Mouse (Mus musculus) WW6 (cell line): ENCODE measurements around the gene Cdh13.
A peak's percentile ranks its signal among the peaks of the same experiment; 100 is the strongest.
"Not testable (repeated sequence)": the region's sequence is repeated elsewhere in the genome, so short reads cannot be mapped to it uniquely, and the experiment has no call there.

ENCODE experiments used
- DNase-seq: peaks from one replicate; pipeline ENCODE4 v3.0.0-alpha.2; 2013; ENCODE audit warnings: low read depth, low spot score

The Cdh13 gene

DNA sequence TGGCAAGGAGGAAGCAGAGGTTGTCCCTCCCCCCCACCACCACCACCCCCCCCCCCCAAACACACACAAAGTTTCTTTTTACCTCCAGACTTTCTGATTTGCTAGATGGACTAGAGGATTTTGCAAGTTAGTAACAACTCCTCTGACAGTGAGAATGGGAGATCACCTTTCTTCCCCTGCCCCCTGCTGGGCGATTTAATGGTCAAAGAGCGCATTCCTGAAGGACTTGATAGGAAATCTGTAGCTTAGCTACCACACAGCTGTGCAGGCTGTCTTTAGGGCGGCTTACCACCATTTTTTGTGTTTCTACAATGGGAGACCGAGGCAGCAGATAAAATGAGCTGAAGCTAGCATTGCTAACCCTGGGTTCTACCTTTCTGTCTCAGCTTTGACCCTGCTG lies 961.6 kb downstream of the Cdh13 start:
- DNase-seq, result no peak

DNA sequence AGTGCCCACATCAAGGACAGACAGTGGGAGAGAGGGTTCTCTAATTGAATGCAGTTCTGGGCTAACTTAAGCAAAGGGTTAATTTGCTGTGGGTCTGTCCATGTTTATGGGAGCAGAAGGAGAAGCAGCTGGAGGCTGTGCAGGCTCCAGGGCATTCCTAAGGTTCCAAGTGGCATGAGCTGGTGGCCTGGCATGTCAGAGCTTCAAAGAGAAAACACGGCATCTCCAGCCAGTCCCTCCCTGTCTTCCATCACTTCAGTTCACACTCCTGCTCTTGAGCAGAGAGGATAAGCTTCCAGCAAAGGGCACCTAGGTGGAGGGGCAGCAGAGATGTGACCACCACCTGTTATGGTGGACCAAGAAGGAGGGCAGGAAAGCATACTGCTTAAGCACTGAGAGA lies 962.1 kb downstream of the Cdh13 start:
- DNase-seq, result no peak

DNA sequence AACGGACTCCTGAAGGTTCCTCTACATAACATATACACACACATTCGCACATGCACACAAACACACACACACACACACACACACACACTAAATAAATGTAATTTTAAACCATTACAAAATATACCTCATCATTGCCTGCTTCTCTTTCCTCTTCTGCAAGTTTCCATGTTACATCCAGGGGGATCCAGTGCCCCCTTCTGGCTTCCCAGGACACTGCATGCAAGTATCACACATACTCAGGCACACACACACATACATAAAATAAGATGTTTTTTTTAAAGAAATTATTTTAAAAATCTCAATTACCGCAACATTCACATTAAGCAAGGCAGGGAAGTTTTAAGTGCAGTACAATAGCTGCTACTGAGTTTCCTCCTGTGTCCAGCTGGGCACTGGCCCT lies 970.8 kb downstream of the Cdh13 start:
- no peak for DNase-seq

DNA sequence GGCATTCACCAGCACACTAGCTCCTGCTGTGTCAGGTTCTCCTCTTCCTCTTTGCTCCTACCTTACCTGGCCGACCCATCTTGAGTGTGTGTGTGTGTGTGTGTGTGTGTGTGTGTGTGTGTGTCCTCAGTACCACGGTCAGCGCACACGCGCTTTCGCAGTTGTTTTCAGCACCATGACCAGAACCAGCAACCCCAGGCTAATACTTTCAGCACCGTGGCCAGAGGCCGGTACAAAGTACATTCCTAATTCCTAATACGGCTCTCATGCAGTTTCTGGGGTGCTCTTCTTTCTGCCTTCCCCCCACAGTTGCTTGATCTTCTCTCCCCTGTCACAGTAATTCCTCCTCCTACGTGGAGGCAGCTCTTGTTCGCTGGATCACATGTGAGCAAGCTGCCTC lies 975.1 kb downstream of the Cdh13 start:
- peak; percentile 26 for DNase-seq

DNA sequence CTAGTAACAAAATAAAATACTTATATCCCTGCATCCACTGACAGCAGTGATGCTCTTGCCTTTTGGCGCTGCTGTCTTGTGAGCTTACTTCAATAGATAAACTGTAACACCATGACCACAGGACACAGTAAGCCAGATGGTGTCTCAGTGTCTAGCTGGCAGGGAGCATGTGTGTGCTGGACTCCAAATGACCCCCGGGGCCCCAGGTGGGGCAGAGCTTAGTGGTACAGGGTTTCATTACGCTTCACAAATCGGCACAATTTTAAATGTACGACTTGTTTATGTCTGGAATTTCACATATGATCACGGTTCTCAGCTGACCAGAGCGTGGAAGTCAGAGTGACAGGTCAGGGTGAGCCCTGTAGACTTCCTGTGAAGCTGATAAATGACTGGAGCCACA lies 980.2 kb downstream of the Cdh13 start:
- no peak for DNase-seq

DNA sequence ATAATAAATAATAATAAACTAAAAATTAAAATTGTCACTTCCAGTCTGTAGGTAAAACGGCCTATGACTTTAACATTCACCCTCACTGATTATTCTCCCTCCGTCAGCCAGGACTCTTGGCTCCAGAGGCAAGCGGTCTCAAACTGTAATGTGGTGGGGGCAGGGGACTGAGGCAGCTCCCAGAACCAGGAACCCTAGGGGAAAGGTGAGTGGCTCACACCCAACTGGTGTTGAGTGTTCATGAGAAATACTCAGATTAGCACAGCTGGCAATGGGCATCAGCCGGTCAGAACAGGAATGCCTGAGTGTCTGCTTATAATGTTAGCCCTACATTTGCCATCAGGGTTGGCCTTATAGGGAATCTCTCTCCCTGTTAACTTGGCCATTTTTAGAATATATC lies 982.8 kb downstream of the Cdh13 start:
- DNase-seq, result no peak

DNA sequence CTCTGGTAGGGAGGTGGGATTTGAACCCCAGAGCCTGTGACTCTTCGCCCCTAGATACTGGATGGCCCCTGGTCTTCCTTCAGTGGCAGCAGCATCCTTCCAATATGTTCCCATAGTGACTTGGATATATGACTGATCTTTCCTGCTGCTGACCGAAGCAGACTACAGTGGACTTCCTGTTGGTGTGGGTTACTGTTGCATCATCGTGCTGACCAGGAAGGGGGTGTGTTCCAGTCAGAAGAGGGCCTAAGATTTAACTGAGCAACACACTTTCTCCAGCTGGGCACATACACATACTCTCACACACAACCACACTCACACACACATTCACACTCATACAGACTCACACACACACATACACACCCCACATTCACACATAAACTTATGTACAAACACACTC lies 986.0 kb downstream of the Cdh13 start:
- DNase-seq, result no peak

DNA sequence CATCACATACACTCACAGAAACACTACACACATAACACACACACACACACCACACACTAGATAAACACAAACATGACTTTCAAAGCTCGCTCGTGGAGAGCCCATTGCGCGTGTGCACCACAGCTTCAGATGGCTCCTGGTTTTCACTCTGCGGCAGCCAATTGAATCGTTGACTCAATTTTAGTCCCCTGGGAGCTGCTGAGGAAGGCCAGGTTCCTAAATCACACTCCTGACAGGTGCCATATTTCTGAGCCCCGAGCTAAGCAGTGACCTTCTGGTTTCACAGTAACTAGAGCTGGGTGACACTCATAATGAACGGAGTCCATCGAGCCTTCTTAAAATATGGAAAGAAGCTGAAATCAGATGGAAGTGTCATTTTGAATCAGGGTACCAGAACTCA lies 986.8 kb downstream of the Cdh13 start:
- no peak for DNase-seq

DNA sequence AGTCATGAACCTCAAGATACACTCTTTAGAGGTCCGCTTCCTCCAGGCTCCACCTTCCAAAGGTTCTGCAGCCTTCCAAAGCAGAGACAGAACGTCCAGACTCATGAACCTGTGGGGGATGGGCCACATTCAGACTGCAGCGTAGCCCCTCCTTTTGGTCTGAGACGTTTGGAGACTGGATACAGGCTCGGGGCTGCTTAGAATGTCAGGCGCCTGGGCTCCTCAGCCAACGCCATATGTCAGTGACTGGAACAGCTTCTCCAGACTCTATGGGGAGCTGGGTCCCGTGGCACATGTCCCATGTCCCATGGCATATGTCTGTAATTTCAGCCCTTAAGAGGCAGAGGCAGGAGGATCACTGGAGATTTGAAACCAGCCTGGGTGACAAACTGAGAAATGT lies 989.4 kb downstream of the Cdh13 start:
- DNase-seq, result no peak

DNA sequence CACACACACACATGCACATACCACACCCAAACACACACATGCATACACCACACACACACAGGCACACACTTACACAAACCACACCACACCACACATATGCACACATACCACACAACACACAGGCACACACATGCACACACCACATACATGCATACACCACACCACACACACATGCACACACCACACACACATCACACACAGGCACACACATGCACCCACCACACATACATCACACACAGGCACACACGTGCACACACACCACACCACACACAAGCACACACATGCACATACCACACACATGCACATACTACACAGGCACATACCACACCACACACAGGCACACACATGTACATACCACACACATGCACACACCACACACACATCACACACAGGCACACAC lies 991.9 kb downstream of the Cdh13 start:
- DNase-seq, result no peak

DNA sequence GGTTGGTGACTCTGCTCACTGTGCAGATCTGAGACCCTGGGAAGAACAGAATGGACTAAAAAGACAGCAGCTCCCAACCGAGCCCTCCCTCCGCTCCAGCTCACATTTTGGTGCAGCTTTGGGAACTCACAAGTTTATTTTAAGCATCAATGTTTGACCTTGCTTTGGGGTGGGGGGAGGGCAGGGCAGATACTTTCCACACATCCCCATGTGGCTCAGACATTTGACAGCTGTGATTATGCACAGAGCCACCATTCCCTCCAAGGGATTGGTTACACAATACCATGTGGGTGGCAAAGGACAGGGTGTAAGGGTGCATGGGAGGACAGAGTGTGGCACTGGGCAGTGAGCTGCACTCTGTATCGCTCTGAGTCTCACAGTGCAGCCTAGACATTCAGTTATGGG lies 993.5 kb downstream of the Cdh13 start:
- DNase-seq, result no peak

DNA sequence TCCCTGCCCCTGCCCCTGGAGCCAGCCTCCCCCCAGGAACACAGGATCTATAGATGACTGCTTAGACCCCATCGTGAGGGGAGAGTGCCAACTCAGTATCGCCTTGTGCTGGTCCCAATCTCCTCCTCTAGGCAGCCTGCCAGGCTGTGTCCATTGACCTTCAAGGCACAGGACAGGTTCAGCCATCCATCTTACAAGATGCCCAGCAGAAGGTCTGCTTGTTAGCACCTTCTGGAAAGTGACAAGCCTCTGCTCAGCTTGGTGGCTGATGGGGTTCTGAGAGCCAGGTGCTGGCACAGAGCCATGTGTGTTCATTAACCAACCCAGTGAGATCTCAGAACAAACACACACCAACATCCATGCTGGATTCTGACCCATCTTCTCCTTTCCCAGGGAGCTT lies 998.2 kb downstream of the Cdh13 start:
- no peak for DNase-seq

DNA sequence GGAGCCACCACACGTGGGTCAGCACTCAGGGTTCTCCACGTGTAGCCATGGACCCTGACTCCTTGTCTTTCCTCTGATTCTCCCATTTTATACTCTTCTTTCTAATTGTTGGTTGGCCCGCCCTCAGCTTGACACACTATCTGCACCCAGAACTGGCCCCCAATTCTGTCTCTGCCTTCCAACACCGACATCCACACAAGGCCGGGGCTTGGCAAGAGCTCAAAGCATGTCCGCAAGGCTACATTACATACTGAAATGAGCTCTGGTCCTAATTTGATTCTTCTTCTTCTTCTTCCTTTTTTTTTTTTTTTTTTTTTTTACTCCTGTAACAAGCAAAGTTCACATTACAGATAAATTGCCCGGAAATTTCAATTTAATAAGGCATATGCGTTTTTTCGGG lies 1001.0 kb downstream of the Cdh13 start:
- no peak for DNase-seq

DNA sequence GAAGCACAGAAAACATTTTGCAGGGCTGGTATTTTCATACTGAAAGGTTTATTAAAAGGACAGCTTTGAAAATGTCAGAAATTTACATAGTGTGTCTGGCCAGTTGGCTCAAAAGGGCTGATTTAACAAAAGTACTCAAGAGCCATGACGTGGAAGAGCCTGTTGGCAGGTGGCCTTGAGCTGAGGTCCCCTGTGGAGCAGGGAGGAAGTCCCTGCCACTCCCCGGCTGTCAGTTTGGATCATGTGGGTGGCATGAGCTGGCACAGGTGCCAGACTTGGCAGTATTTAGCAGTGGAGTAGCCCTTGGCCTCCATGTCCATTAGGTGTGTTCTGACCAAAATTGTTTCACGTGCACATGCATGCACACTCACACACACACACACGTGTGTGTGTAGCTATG lies 1001.4 kb downstream of the Cdh13 start:
- no peak for DNase-seq

DNA sequence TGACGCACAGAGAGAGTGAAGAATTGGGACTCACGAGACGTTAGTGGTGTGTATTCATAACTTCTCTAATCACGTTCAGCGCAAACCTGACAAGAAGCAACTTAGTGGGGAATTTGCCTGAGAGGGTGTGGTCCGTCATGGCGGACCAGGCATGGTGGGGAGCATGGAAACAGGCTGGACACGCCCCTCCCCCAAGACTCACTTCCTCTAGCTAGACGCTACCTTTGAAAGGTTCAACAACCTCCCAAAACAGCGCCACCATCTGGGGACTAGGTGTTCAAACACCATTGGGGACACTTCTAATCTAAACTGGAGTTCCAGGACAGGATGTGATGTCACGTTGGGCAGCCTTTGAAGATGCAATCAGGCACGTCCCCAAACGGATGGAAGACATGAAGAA lies 1011.9 kb downstream of the Cdh13 start:
- DNase-seq, result peak; percentile 55

DNA sequence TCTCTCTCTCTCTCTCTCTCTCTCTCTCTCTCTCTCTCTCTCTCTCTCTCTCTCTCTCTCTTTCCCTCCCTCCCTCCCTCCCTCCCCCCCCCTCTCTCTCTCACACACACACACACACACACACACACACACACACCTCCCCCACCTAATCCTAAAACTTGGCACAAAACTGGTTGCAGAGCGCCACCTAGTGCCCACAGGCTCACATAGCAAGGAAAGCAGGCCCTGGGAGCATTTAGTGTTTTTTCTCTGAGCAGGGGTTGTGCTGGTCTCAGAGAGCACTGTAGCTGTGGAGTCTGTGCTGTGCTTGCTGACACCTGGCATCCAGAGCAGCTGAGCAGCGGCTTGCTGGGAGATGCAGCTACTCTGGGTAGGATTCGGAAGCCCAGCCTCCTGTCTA lies 1014.2 kb downstream of the Cdh13 start:
- not testable (repeated sequence) for DNase-seq

DNA sequence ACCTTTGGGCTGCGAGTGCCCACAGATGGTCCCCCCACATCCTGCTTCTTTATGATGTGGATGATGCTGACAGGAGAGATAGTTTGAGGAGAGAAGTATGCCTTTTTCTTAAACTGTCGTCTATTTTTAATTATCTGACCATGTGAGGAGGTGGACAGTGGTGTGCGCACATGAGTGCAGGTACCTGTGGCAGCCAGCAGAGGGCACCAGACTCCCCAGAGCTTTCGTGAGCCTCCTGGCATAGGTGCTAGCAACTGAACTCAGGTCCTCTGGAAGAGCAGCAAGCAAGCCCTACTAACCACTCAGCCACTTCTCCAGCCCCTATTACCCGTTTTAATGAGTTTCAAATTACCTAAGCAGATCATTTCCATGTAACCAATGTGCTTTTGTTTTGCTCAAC lies 1016.8 kb downstream of the Cdh13 start:
- DNase-seq, result no peak

DNA sequence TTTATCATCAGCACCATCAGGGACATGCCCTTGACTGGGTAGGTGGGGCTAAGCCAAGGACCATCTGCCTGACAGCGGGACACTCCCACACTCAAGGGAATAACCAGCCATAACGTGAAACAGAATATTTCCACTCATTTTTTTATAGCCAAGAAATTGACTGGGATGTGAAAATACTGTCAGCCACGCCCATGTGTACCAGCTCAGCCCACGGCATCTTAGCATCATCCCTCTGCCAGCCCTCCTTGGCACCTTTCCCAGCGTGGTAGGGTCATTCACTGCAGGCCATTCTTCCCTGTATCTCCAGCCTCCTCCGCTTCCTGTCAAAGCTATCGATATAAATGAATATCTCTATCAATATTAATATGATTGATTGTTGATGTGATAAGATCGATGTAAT lies 1020.7 kb downstream of the Cdh13 start:
- no peak for DNase-seq

DNA sequence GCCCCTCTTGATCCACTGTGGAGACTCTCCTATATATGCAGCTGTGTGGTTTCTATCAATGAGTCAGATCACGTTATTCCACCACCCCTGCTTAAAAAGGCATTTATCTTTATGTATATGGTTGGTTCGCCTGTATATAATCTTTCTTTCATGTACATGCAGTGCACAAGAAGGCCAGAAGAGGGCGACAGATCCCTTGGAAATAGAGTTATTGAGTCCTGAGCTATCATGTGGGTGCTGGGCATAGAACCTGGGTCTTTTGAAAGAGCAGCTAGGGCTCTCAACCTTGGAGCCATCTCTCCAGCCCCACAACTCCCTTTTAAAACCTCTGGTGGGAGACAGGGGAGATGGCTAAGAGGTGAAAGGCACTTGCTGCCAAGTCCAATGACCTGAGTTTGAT lies 1027.9 kb downstream of the Cdh13 start:
- DNase-seq, result peak; percentile 26

DNA sequence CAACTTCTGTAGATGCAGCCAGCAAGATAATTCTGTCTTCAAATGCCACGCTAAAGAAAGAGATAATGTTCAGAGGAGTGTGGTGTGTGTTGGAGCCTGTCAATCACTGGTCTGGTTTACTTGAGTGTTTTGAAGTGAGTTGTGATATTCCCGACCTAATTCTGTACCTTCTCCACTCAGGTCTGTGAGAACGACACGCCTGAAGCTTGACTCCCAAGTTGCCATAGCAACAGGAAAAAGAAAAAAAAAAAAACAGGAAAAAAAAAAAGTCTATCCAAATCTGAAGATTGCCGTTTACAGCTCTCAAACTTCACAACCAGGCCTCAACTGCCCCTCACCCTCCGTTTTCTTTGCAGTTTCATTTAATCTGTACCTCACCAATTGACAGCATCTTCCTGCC lies 1039.7 kb downstream of the Cdh13 start:
- no peak for DNase-seq

DNA sequence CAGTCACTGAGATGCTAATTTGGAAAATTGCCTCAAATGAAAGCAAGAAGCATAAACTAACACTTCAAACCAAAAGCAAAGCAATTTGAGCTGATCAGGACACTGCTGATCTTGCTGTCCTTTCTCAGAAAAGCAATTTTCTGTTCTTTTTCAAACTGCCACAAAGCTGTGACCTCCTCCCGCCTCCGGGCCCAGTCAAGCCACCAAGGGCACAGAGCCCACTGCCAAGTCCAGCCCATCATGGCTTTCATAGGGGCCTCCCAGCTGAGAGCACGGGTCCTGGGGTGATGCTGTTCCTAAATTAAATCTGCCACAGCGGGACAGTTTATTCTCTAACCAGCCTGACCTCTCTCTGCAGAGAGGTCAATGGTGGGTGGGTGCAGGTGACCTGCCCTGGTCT lies 1056.0 kb downstream of the Cdh13 start:
- no peak for DNase-seq

DNA sequence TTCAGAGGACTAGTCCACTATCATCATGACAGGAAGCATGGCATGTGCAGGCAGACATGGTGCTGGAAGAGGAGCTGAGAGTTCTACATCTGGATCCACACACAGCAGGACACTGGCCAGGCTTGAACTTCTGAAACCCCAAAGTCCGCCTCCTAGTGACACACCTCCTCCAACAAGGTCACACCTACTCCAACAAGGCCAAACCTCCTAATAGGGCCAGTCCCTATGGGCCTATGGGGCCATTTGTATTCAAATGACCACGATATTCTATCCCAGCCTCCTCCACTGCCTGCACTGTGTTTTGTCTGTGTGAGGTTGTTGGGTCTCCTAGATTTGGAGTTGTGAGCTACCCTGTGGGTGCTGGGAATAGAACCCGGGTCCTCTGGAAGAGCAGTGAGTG lies 1060.1 kb downstream of the Cdh13 start:
- no peak for DNase-seq

DNA sequence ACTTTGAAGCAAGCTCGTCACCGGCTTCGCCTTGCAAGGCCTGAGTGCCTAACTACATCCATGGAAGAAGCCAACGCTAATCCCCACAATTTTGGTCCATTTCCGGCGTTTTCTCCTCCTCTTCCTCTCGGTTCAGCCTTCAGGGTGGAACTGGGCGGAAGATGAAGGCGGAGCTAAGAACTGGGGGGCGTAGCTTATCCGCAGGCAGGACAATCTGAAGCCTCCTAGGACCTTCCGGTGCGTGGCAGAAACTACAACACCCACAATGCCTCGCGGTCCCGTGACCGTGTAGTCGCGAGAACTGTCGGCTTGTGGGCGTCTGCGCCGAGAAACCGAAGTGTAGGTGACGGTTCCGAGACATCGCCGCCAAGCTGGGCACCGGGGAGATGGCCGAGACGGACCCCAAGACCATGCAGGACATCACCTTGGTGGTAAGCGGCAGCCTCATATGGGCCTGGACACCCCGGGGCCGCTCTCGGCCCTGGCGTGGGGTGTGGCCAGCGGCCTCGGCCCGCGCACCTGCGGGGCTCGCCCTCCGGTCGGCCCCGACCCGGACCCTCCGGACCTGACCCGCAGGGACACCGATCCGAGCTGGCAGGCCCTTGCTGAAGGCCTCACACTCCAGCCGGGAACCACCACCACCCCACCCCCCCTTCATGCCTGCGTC lies 1060.8 kb downstream of the Cdh13 start, which contains the start of gene Hsbp1:
Hsbp1 (plus strand) TSS at position 299 of the 667 bp plus-strand sequence.
- DNase-seq, result peak; percentile 97

DNA sequence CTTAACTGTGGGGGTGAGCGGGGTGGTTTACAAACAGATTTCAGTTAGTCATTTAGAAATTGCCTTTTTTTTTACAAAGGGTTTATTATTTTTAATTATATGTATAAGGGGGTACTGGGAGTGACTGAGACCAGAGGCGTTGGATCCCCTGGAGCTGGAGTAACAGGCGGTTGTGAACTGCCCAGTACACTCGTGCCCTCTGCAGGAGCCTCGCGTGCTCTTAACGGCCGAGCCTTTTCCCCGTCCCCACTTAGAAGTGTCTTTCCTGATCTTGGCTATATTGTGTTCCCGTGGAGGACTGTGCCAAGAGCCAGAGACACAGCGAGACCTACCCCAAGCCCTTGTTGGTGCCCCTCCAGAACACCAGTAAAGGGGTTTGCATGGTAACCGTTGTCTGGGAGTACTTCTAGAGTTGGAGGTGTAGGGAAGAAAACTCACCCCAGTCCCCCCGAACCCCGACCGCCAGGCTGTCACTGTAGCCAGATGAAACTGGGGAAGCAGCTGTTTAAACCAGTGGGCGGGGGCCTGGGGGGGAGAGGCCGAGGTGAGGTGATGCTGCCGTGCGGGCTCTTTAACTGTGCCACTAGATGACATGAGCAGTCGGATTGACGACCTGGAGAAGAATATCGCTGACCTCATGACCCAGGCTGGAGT lies 1061.6 kb downstream of the Cdh13 start:
- no peak for DNase-seq
